Mouse (Mus musculus) left cerebral cortex, adult 2 months (tissue): ENCODE results near the gene Cacnb1. TPM values are rescaled to one million over a fixed set of nuclear protein-coding genes. Genes with fewer than 3 reads are reported as not detected.

Source experiments
- DNase-seq, 2 experiments: peaks; one replicate each; pipeline ENCODE4 v3.0.0; 2021 to 2022; ENCODE audit warnings: low spot score in 2 of 2, mixed read lengths in 1 of 2; ENCODE audit errors: extremely low spot score in 1 of 2
- H3K27ac ChIP-seq: fragments of 200-600 bp; 2 replicates; pipeline ENCODE4 v1.8.1; 2022
- H3K4me3 ChIP-seq: fragments of 200-600 bp; 2 replicates; pipeline ENCODE4 v1.8.1; 2022
- CTCF ChIP-seq: fragments of 200-600 bp; IDR thresholded peaks from 2 replicates; pipeline ENCODE4 v1.8.1; 2022; ENCODE audit warnings: antibody characterized with exemption, mild to moderate bottlenecking, moderate library complexity
- intact Hi-C: fragments of 180-260 bp; cut with DNase I; formaldehyde crosslinking; loops from one replicate; pipeline ENCODE4 v1.15.1; 2025
- total RNA-seq, 2 experiments: library from RNA; stranded (reverse); gene quantifications; 2 replicates each; pipeline ENCODE4 v1.2.3; 2021

The Cacnb1 gene
- total RNA-seq, 2 experiments from 2014 or later = 150 to 170 TPM

GRCm38 (mm10) chr11:98021565-98022252, 1.1 kb downstream of the Cacnb1 start:
- TF ChIP-seq CTCF = no peak
- intact Hi-C loops = no loop called here
- Histone ChIP-seq H3K27ac (peak overlapping the region; percentile 97), H3K4me3 (peak overlapping the region; percentile 98)
- peak in 1 of 2 experiments; percentile 65 for DNase-seq

- TF ChIP-seq CTCF = no peak
- H3K27ac ChIP-seq = peak overlapping the region; percentile 97
- intact Hi-C loops = no loop called here
- peak overlapping the region; percentile 98 for H3K4me3 ChIP-seq
- no peak for DNase-seq
Observed at GRCm38 (mm10) chr11:98021118-98021517, 1.7 kb downstream of the Cacnb1 start.

GRCm38 (mm10) chr11:98020710-98021109, 2.1 kb downstream of the Cacnb1 start:
- peak in 1 of 2 experiments; percentile 26 for DNase-seq
- peak overlapping the region; percentile 44 for H3K4me3 ChIP-seq
- H3K27ac ChIP-seq = peak overlapping the region; percentile 94; the same call in 1 of the 2 replicates
- no peak; the same call in 1 of the 2 replicates for TF ChIP-seq CTCF
- intact Hi-C loops = no loop called here

- Histone ChIP-seq H3K4me3 (peak overlapping the region; percentile 44), H3K27ac (peak overlapping the region; percentile 94)
- peak in 1 of 2 experiments; percentile 36 for DNase-seq
- TF ChIP-seq CTCF = no peak
- intact Hi-C loops = no loop called here
Observed at GRCm38 (mm10) chr11:98019883-98020610, 2.8 kb downstream of the Cacnb1 start.

- peak overlapping the region; percentile 94 for H3K27ac ChIP-seq
- peak; percentile 38 for TF ChIP-seq CTCF
- DNase-seq = peak; percentile 75 to 85
- peak overlapping the region; percentile 44 for H3K4me3 ChIP-seq
- intact Hi-C loops = no loop called here
Observed at GRCm38 (mm10) chr11:98018858-98019641, 3.8 kb downstream of the Cacnb1 start.

- H3K27ac ChIP-seq = peak overlapping the region; percentile 71
- intact Hi-C loops = no loop called here
- H3K4me3 ChIP-seq = peak overlapping the region; percentile 26; the same call in 1 of the 2 replicates
- DNase-seq = no peak
- no peak for TF ChIP-seq CTCF
Observed at GRCm38 (mm10) chr11:98018222-98018621, 4.6 kb downstream of the Cacnb1 start.

- intact Hi-C loops = no loop called here
Observed at GRCm38 (mm10) chr11:98016824-98017223, 6.0 kb downstream of the Cacnb1 start.

GRCm38 (mm10) chr11:98016177-98016576, 6.7 kb downstream of the Cacnb1 start:
- no peak for TF ChIP-seq CTCF
- intact Hi-C loops = no loop called here
- no peak overlapping the region for H3K4me3 ChIP-seq
- no peak for DNase-seq
- H3K27ac ChIP-seq = no peak overlapping the region

More at GRCm38 (mm10) chr11:98016824-98017223, 6.0 kb downstream of the Cacnb1 start:
- H3K4me3 ChIP-seq = no peak overlapping the region
- no peak for TF ChIP-seq CTCF
- no peak overlapping the region for H3K27ac ChIP-seq
- no peak for DNase-seq

- no peak overlapping the region for H3K4me3 ChIP-seq
- peak overlapping the region; percentile 66 for H3K27ac ChIP-seq
- intact Hi-C loops = no loop called here
- DNase-seq = peak in 1 of 2 experiments; percentile 13
- TF ChIP-seq CTCF = no peak
Observed at GRCm38 (mm10) chr11:98012831-98013230, 10.0 kb downstream of the Cacnb1 start.

GRCm38 (mm10) chr11:98011716-98012115, 11.1 kb downstream of the Cacnb1 start:
- peak; percentile 44 to 60 for DNase-seq
- H3K4me3 ChIP-seq = no peak overlapping the region
- peak overlapping the region; percentile 66 for H3K27ac ChIP-seq
- intact Hi-C loops = no loop called here
- TF ChIP-seq CTCF = no peak

- Histone ChIP-seq H3K4me3 (no peak overlapping the region), H3K27ac (0 out of 2 replicates have a peak overlapping the region, but pooled peaks have one; percentile 32)
- no peak for TF ChIP-seq CTCF
- DNase-seq = no peak
- intact Hi-C loops = no loop called here
Observed at GRCm38 (mm10) chr11:98008087-98008486, 14.7 kb downstream of the Cacnb1 start.
